Mouse (Mus musculus) liver, embryonic 13.5 days (tissue): ENCODE results near the gene Hdx. TPM values are rescaled to one million over a fixed set of nuclear protein-coding genes. Genes with fewer than 3 reads are reported as not detected.
A peak's percentile ranks its signal among the peaks of the same experiment; 100 is the strongest.

Experiments
- ATAC-seq: fragments of 200-750 bp; cut with Nextera tagmentation; 2 replicates; pipeline ENCODE4 v1.8.0; 2017; ENCODE audit warnings: low read depth, mild to moderate bottlenecking, moderate number of reproducible peaks, moderate library complexity
- DNase-seq: peaks from one replicate; pipeline ENCODE4 v3.0.0; 2022
- H3K27ac ChIP-seq: fragments of 300-500 bp; sonication (generic); 2 replicates; pipeline ENCODE4 v1.5.1; 2015; ENCODE audit warnings: moderate library complexity, mild to moderate bottlenecking, inconsistent platforms
- H3K27me3 ChIP-seq: fragments of 300-500 bp; sonication (generic); 2 replicates; pipeline ENCODE4 v1.6.1; 2015; ENCODE audit warnings: mild to moderate bottlenecking, inconsistent platforms
- H3K36me3 ChIP-seq: fragments of 300-500 bp; sonication (generic); 2 replicates; pipeline ENCODE4 v1.6.1; 2015; ENCODE audit warnings: mild to moderate bottlenecking, inconsistent platforms
- H3K4me1 ChIP-seq: fragments of 300-500 bp; sonication (generic); replicated peaks from 2 replicates; pipeline ENCODE4 v1.6.1; 2015; ENCODE audit warnings: inconsistent platforms
- H3K4me2 ChIP-seq: fragments of 300-500 bp; sonication (generic); 2 replicates; pipeline ENCODE4 v1.6.1; 2015; ENCODE audit warnings: inconsistent platforms, mild to moderate bottlenecking, moderate library complexity
- H3K4me3 ChIP-seq: fragments of 300-500 bp; sonication (generic); replicated peaks from 2 replicates; pipeline ENCODE4 v1.5.1; 2015; ENCODE audit warnings: mild to moderate bottlenecking, inconsistent platforms
- H3K9ac ChIP-seq: fragments of 300-500 bp; sonication (generic); 2 replicates; pipeline ENCODE4 v1.6.1; 2015; ENCODE audit warnings: mild to moderate bottlenecking, inconsistent platforms
- H3K9me3 ChIP-seq: fragments of 300-500 bp; sonication (generic); replicated peaks from 2 replicates; pipeline ENCODE4 v1.6.1; 2016; ENCODE audit warnings: inconsistent platforms
- WGBS: fragments of 180-500 bp; shearing (Covaris S2); methylation state at CpG from one replicate; pipeline ENCODE4 v1.1.7; 2015; ENCODE audit not compliant: insufficient replicate concordance; 5-methylcytosine and 5-hydroxymethylcytosine counted together
- polyA plus RNA-seq: library from polyadenylated mRNA; unstranded; fragments of >200 nt; fragmentation: Nextera tagmentation; extraction: Ambion mirVana; gene quantifications from 2 replicates; pipeline ENCODE4 v1.2.1, GENCODE M21; 2015

Hdx gene
- 0.06 and 0.08 TPM in 2 replicates for polyA plus RNA-seq

DNA sequence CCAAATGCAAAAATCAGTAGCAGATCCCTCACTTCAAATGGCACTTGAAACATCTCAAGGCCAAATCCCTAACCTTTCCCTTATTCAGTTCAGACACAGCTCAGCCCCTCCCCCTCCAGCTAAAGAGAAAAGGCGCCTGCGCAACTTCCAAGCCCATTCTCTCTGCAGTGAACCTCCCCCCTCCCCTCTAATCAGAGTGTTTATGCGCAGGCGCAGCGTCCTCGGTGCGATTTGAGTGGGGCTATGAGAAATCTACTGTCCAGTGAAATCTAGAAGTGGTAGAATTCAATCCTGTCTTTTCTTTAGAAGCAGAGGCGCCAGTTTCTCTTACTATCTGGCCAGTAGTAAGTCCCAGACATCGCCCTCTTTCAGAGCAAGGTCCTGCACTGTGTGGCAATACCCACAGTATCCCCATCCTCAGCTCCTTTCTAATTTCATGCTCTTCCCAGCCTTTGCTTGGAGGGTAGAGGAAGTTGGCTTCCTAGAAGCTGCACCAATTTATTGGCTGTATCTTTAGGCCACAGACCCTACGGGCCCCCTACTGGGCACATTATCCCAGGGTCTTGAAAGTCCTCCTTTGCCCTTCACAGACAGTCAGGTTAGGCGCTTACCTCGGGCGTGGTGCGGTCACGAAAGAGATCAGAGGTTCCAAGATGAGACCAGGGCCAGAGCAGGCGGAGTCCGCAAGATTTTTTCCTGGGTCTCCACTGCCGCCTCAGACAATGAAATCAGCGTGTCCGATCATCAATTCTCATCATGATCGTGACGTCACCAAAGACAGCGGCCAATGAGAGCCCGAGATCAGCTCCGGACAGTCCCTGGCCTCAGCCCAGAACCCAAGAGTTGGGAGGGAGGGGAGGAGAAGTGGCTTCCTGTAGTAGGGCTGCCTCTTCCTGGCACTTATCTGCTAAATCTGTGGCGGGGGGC is at the start of gene Hdx:
TSS of gene Hdx (minus strand) at position 724 of the 927 bp plus-strand sequence.
- H3K4me2 ChIP-seq: peak within 1 kb of the TSS; percentile 53
- no peak within 1 kb of the TSS for H3K27ac ChIP-seq
- no peaks in the 10 kb centered on the region for H3K27me3 ChIP-seq
- peak within 1 kb of the TSS; percentile 27 for H3K4me3 ChIP-seq
- H3K9ac ChIP-seq: no peak within 1 kb of the TSS
- H3K4me1 ChIP-seq: no peaks in the 10 kb centered on the region
- 0 out of 2 replicates have a peak, but pooled peaks have one; percentile 29 for ATAC-seq
- no peak for DNase-seq
- H3K36me3 ChIP-seq: no peaks in the 10 kb centered on the region
- 15% methylated on average over 26 of the region's 26 CpGs for WGBS
- H3K9me3 ChIP-seq: no peaks in the 10 kb centered on the region

DNA sequence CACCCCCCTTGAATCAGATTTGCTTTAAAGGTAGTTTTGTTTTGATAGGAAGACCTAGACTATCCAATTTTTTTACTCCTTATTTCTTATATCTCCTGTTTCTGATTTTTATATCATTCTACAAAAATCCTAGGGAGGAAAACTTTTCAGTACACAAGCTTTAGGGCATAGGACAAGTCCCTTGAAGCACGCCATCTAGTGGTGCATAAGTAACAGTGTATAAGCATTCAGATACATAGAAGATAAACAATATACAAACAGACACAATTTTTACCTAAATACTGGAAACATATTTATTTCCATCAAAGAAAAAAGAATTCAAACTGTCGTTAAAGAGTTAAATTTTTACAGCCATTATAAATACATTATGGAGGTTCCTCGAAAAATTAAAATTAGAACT is 11.2 kb downstream of the Hdx start:
- Histone ChIP-seq H3K4me1 (no peaks in the 10 kb centered on the region), H3K9ac (no peak overlapping the region), H3K36me3 (no peaks in the 10 kb centered on the region), H3K4me3 (no peak overlapping the region), H3K27me3 (no peaks in the 10 kb centered on the region), H3K9me3 (no peaks in the 10 kb centered on the region), H3K27ac (no peak overlapping the region), H3K4me2 (no peak overlapping the region)
- DNase-seq (no peak), ATAC-seq (no peak)
- WGBS: 31% methylated on average over 3 of the region's 3 CpGs

DNA sequence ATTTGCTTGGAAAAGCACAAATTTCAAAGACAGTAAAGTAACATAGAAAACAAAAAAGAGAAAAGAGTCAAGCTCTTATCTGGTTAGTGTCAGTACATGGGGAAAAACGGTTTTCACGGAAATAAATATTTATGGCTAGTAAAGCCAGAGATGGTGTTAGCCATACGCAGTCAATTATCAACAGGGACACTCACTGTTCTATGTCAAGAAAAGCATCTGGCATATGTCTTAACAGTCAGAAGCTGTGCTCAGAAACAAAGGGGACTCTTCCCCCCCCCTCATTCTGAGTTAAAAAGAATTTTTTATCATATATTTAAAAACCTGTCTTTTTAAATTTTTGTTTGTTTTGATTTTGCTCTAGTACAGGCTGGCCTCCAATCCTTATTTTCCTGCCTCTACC is 25.2 kb downstream of the Hdx start:
- Histone ChIP-seq H3K9me3 (no peaks in the 10 kb centered on the region), H3K4me1 (no peaks in the 10 kb centered on the region), H3K36me3 (no peaks in the 10 kb centered on the region), H3K4me3 (no peak overlapping the region), H3K9ac (no peak overlapping the region), H3K27ac (no peak overlapping the region), H3K4me2 (no peak overlapping the region), H3K27me3 (no peaks in the 10 kb centered on the region)
- 62% methylated on average over 3 of the region's 3 CpGs for WGBS
- ATAC-seq: no peak
- no peak for DNase-seq

DNA sequence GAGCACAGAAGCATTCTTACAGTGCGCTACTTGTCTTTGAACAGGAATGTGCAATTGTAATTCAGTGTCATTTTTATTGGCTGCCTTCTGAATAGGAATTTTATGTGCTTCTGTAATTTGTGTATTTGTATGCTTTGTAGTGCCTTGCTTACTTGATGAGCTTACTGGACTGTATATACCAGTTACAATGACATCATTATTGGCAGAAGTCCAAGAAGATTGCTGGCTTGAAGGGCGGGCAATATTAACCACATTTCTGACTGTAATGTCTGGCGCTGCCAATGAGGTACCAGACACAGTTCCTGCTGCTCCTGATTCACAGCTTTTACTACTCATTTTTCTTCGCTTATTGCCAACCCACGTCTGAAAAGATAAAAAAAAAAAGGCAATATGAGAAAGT is 36.5 kb downstream of the Hdx start:
- Histone ChIP-seq H3K36me3 (no peaks in the 10 kb centered on the region), H3K9ac (no peak overlapping the region), H3K4me1 (no peaks in the 10 kb centered on the region), H3K27ac (no peak overlapping the region), H3K4me3 (no peak overlapping the region), H3K4me2 (no peak overlapping the region), H3K9me3 (no peaks in the 10 kb centered on the region), H3K27me3 (no peaks in the 10 kb centered on the region)
- DNase-seq (no peak), ATAC-seq (no peak)
- WGBS: 60% methylated on average over 5 of the region's 5 CpGs

DNA sequence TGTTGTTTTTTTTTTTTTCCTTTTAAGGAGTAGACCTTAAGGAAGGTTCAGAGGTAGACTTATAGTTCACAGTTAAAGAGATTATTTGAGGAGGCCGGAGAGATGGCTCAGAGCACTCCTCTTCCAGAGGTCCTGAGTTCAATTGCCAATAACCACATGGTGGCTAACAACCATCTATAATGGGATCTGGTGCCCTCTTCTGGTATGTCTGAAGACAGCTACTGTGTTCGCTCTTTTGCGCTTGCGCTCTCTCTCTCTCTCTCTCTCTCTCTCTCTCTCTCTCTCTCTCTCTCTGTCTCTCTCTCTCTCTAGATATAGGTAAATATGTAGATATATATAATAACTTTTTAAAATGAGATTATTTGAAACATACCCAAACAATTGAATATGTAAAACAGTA is 38.2 kb downstream of the Hdx start:
- no peak overlapping the region for H3K4me2 ChIP-seq
- no peak overlapping the region for H3K4me3 ChIP-seq
- H3K9ac ChIP-seq: no peak overlapping the region
- no peak overlapping the region for H3K27ac ChIP-seq
- ATAC-seq (no peak), DNase-seq (no peak)
- no peaks in the 10 kb centered on the region for H3K9me3 ChIP-seq
- no peaks in the 10 kb centered on the region for H3K36me3 ChIP-seq
- 65% methylated on average over 4 of the region's 4 CpGs for WGBS
- H3K27me3 ChIP-seq: no peaks in the 10 kb centered on the region
- no peaks in the 10 kb centered on the region for H3K4me1 ChIP-seq

DNA sequence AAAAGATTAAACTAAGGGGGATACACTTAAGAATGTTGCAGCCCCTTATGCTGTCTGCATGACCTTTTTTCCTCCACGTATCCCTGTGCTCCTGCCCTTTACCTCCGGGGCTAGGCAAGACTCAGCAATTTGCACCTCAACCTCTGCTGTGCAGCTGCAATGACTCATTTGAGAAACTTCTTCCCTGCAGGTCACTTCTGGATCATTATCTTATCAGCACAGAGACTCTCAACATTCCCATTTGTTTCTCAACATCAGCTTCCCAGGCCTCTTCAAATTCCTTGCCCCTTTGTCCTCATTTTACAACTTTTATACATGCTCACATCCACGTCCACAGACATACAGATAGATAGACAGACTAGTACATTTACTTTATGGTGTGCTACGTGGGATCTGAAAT is 51.9 kb downstream of the Hdx start:
- Histone ChIP-seq H3K27ac (no peak overlapping the region), H3K9ac (no peak overlapping the region), H3K4me1 (no peaks in the 10 kb centered on the region), H3K36me3 (no peaks in the 10 kb centered on the region), H3K9me3 (no peaks in the 10 kb centered on the region), H3K27me3 (no peaks in the 10 kb centered on the region), H3K4me2 (no peak overlapping the region), H3K4me3 (no peak overlapping the region)
- DNase-seq (no peak), ATAC-seq (no peak)
- 53% methylated on average over 4 of the region's 4 CpGs for WGBS

DNA sequence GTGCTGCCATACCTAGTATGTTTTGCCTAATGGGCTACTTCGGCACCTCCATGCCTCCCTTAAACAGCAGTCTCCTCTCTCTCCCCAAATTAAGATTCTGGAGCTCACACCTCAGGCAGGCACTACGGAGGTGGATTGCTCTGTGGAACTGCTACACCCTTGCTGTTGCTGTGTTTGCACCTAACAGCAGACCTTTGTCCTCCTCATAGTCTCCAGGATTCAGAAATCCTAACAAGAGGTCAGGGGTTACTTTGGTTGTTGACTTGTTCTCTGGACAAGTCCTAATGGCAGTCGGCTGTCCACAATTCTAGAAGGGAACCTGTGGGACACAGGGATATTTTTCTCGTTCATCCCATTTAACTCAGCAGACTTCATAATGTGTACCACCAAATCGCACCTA is 56.3 kb downstream of the Hdx start:
- WGBS: 67% methylated on average over 5 of the region's 5 CpGs
- DNase-seq: no peak
- no peaks in the 10 kb centered on the region for H3K4me1 ChIP-seq
- no peak overlapping the region for H3K4me2 ChIP-seq
- no peaks in the 10 kb centered on the region for H3K9me3 ChIP-seq
- H3K27ac ChIP-seq: no peak overlapping the region
- no peaks in the 10 kb centered on the region for H3K27me3 ChIP-seq
- no peaks in the 10 kb centered on the region for H3K36me3 ChIP-seq
- no peak overlapping the region for H3K4me3 ChIP-seq
- no peak for ATAC-seq
- no peak overlapping the region for H3K9ac ChIP-seq

DNA sequence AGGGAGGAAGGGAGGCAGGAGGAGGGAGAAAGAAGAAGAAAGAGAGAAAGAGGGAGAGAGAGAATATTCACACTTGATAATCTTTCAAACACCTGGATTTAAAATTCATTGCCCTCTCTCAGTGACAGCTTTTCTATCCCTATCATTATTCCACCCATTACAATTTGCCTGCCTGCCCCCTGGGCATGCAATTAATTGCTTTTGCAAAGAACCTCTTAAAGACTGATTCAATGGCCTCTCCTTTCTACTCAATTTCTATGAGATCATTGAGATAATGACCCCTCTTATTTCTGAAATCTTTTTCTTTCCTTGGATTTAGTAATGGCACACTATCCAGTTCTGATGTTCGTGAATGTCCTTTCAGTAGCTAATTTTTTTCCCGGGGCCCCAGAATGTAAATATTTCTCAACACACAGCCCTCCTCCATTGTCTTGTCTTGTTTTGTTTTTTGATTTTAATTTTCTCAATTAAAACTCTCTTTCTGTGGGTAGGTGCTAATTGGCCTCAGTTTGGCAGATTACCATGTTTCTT is 99.2 kb downstream of the Hdx start:
- DNase-seq (no peak), ATAC-seq (no peak)
- no peaks in the 10 kb centered on the region for H3K36me3 ChIP-seq
- no peaks in the 10 kb centered on the region for H3K4me1 ChIP-seq
- no peak overlapping the region for H3K4me2 ChIP-seq
- H3K27me3 ChIP-seq: no peaks in the 10 kb centered on the region
- no peak overlapping the region for H3K4me3 ChIP-seq
- H3K9me3 ChIP-seq: no peaks in the 10 kb centered on the region
- WGBS: 56% methylated on average over 2 of the region's 2 CpGs
- H3K27ac ChIP-seq: no peak overlapping the region
- no peak overlapping the region for H3K9ac ChIP-seq

DNA sequence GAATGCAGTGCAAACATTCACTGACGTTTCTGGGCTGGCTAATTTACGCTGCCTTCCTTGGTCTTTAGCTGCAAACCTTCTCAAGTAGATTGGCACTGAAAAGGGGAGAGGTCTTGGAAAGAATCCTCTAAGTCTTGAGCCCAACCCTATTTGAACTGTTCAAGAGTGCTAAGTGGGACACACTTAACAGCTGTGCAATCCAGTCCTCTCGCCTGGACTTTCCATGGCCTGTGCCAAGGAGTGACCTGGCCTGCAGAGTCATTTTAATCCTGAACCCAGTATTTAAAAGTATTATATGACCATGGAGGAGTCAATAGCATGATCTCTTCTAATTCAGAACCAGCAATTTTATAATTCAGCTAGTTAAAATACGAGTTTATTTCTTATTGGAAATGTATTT is 109.3 kb downstream of the Hdx start:
- H3K4me3 ChIP-seq: no peak overlapping the region
- DNase-seq: no peak
- 59% methylated on average over 4 of the region's 4 CpGs for WGBS
- H3K9me3 ChIP-seq: no peaks in the 10 kb centered on the region
- no peak overlapping the region for H3K27ac ChIP-seq
- no peak overlapping the region for H3K9ac ChIP-seq
- H3K36me3 ChIP-seq: no peaks in the 10 kb centered on the region
- no peaks in the 10 kb centered on the region for H3K4me1 ChIP-seq
- no peaks in the 10 kb centered on the region for H3K27me3 ChIP-seq
- no peak overlapping the region for H3K4me2 ChIP-seq
- ATAC-seq: no peak

DNA sequence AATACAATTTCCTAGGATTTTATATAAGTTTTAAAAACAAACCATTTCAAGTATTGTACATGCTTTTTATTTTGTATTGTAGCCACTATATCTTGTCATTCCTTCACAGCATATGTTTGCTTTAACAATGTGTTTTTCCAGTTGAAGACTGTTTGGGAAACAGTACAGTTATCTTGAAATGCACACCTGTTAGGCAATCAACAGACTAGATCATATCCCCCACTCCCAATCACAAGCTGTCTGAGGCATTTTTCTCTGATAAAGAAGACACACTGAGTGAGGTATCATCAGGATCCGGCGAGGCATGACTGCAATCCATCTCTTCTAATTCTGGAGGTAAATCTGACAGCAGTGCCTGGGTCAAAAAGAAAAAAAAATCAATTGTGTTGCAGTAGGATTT is 119.8 kb downstream of the Hdx start:
- 48% methylated on average over 2 of the region's 2 CpGs for WGBS
- ATAC-seq: no peak

DNA sequence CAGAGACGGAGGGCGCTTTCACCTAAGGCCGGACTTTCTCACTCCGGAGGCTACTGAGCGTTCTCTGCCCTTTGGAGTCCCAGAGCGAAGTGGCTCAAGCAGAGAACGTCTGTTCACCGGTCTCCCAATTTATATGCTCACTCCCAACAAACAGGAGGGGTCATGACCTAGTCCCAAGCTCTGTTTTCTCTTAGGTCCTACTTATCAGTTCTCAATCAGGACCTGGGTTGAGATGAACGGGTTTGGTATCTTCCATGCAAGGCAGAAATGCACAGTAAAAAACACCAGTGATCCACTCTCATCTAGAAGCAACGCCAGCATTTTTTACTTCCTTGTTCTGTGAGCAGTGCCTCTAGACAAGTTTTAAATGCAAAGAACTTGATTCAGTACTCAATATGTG is 159.0 kb downstream of the Hdx start, which contains the start of gene Rps6ka6:
TSS of gene Rps6ka6 (minus strand) at position 101 of the 400 bp plus-strand sequence.
- 59% methylated on average over 10 of the region's 10 CpGs for WGBS
- ATAC-seq (no peak), DNase-seq (no peak)
- Histone ChIP-seq H3K9ac (no peak within 1 kb of the TSS), H3K4me2 (no peak within 1 kb of the TSS), H3K36me3 (no peaks in the 10 kb centered on the region), H3K9me3 (no peaks in the 10 kb centered on the region), H3K27me3 (no peaks in the 10 kb centered on the region), H3K4me1 (no peaks in the 10 kb centered on the region), H3K27ac (no peak within 1 kb of the TSS), H3K4me3 (no peak within 1 kb of the TSS)

More for the DNA sequence above, 119.8 kb downstream of the Hdx start:
- H3K9ac ChIP-seq: no peak overlapping the region
- H3K4me2 ChIP-seq: no peak overlapping the region
- no peaks in the 10 kb centered on the region for H3K27me3 ChIP-seq
- no peaks in the 10 kb centered on the region for H3K36me3 ChIP-seq
- H3K4me3 ChIP-seq: no peak overlapping the region
- no peak overlapping the region for H3K27ac ChIP-seq
- H3K4me1 ChIP-seq: no peaks in the 10 kb centered on the region
- no peak for DNase-seq
- no peaks in the 10 kb centered on the region for H3K9me3 ChIP-seq
